Mouse (Mus musculus): ENCODE results near the gene Stac3. TPM values are rescaled to one million over a fixed set of nuclear protein-coding genes. Genes with fewer than 3 reads are reported as not detected.

The Stac3 gene
- polyA plus RNA-seq, 1 experiment from 2014 or later, result 0.48 TPM

DNA sequence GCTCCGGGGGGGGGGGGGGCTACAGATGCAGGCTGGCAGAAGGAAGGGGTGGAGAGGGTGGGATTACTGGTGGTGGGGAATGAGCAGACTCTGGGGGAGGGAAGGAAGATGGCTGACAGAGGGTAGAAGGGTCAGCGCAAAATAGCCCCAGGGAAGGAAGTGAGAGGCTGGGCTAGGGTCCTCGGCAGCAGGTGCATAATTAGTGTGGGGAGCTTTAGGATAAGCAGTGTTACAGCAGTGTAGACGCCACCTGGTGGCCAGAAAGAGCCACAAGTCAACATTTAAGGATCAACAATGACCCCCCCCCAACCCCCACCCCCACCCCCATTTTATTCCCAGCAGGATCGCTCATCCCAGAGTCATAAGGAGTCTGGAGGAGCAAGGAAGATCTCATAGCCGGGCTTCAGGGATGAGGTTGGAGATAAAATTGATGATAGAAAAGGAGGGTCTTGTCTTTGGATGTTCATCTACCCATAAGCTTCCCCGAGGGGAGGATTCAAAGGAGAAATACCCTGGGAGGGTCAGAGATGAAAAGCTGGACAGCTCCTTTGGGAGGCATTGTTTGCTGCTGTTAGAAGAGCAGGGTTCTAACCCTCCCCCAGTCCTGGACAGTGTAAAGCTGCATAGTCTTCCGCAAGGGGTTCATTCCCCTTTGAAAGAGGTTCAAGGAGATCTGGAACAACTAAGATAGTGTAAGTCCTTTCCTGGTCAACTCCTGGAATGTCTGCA, 35.3 kb downstream of the Stac3 start:
- H3K4me3 ChIP-seq (ENCODE audit: low read depth, low read length), result no peak overlapping the region
- ATAC-seq (ENCODE audit: insufficient number of reproducible peaks, insufficient read depth, low FRiP score, low read depth), result no peak
- no peak overlapping the region for H3K27ac ChIP-seq (ENCODE audit: low read length)
- H3K4me2 ChIP-seq (replicated peaks; ENCODE audit: low read depth, low read length), result no peak overlapping the region
- H3K4me1 ChIP-seq (ENCODE audit: control insufficient read depth, insufficient read depth, low read length), result peaks cover 11% of the 10 kb centered on the region; the same call in 1 of the 2 replicates
- H3K9ac ChIP-seq (replicated peaks; ENCODE audit: low read depth, low read length), result no peak overlapping the region
- H3K36me3 ChIP-seq (ENCODE audit: control insufficient read depth, insufficient read depth, low read length), result peaks cover 32% of the 10 kb centered on the region
- 16% methylated on average over 8 of the region's 8 CpGs for WGBS
- no peaks in the 10 kb centered on the region for H3K9me3 ChIP-seq (ENCODE audit: control insufficient read depth, low read depth, low read length)
- H3K27me3 ChIP-seq (ENCODE audit: control insufficient read depth, insufficient read depth, low read length), result peaks cover 42% of the 10 kb centered on the region

DNA sequence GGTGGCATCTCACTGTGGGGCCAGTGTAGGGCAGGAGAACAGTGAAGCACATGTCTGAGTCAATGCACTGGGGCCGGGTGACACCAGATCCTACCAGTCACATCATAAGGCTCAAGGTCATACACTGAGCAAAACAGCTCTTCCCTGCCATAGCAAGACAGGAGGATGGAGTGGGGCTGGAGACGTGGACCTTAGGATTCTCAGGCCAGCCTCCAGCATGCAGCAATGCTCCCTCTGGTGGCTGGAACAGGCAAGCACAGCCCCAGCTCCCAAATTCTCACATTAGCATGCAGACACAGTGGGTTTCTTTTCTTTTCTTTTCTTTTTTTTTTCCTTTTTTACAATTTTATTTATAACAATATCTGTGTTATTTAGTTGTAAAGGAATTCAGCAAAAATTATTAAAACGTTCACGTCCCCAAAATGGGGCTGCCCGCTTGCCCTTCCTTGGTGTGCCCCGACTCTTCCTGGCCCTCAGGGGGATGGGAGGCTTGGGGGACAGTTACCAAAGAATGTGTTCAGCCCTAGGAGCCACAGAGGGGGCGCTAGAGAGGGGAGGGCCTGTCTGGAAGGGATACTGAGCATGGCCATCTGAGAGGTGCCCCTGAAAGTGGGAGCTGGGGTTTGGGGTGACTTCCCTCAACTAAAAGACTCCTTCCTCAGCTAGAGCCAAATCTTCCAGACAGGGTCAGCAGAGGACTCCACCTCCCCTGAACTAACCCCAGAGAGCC, 36.5 kb downstream of the Stac3 start:
- Histone ChIP-seq H3K4me1 (ENCODE audit: control insufficient read depth, insufficient read depth, low read length) (peaks cover 11% of the 10 kb centered on the region; the same call in 1 of the 2 replicates), H3K27me3 (ENCODE audit: control insufficient read depth, insufficient read depth, low read length) (peaks cover 31% of the 10 kb centered on the region), H3K36me3 (ENCODE audit: control insufficient read depth, insufficient read depth, low read length) (peaks cover 45% of the 10 kb centered on the region), H3K9me3 (ENCODE audit: control insufficient read depth, low read depth, low read length) (no peaks in the 10 kb centered on the region), H3K4me3 (ENCODE audit: low read depth, low read length) (no peak overlapping the region), H3K27ac (ENCODE audit: low read length) (no peak overlapping the region), H3K4me2 (replicated peaks; ENCODE audit: low read depth, low read length) (no peak overlapping the region), H3K9ac (replicated peaks; ENCODE audit: low read depth, low read length) (no peak overlapping the region)
- WGBS, result 30% methylated on average over 7 of the region's 7 CpGs
- 0 out of 2 replicates have a peak, but pooled peaks have one; percentile 21 for ATAC-seq (ENCODE audit: insufficient number of reproducible peaks, insufficient read depth, low FRiP score, low read depth)

DNA sequence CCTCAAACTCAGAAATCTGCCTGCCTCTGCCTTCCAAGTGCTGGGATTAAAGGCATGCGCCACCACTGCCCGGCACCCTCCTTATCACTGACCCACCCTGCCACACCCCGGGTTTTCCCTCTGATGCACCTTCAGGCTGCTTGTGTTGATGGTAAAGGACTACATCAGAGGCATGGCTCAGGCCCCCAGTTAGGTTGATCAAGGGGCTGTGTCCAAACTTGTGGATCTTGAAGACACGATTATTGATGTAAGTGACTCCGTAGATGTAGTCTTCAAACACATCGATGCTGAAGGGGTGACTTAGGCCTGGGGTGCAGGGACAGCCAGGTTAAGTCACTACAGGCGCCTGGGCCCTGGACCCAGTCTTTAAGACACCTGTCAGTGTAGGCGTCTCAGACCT, 40.0 kb downstream of the Stac3 start:
- H3K36me3 ChIP-seq (ENCODE audit: control insufficient read depth, insufficient read depth, low read length), result peaks cover 75% of the 10 kb centered on the region

DNA sequence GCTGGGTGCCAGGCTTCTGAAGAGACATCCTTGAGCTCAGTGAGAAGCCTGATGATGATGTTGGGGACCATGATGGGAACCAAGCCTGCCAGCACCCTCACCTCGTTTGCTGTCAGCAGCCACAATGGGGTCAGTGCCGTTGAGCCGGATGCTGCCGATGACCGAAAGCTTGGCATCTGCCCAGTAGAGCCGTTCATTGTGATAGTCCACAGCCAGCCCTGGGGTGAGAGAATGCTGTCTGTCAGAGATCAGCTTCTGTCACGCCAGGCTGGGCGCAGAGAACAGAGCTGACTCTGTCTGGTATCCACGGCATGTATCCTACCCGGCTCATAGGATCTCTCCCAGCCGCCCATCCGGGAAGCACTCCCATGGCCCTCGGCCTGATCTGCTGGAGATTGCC, 40.6 kb downstream of the Stac3 start:
- no peaks in the 10 kb centered on the region for H3K4me1 ChIP-seq (ENCODE audit: control insufficient read depth, insufficient read depth, low read length)
- ATAC-seq (ENCODE audit: insufficient number of reproducible peaks, insufficient read depth, low FRiP score, low read depth), result no peak
- no peak overlapping the region for H3K4me3 ChIP-seq (ENCODE audit: low read depth, low read length)
- H3K36me3 ChIP-seq (ENCODE audit: control insufficient read depth, insufficient read depth, low read length), result peaks cover 81% of the 10 kb centered on the region
- H3K4me2 ChIP-seq (replicated peaks; ENCODE audit: low read depth, low read length), result no peak overlapping the region
- no peak overlapping the region for H3K9ac ChIP-seq (replicated peaks; ENCODE audit: low read depth, low read length)
- no peaks in the 10 kb centered on the region for H3K9me3 ChIP-seq (ENCODE audit: control insufficient read depth, low read depth, low read length)
- 91% methylated on average over 13 of the region's 13 CpGs for WGBS
- no peak overlapping the region for H3K27ac ChIP-seq (ENCODE audit: low read length)
- H3K27me3 ChIP-seq (ENCODE audit: control insufficient read depth, insufficient read depth, low read length), result no peaks in the 10 kb centered on the region

More for the DNA sequence above, 40.0 kb downstream of the Stac3 start:
- no peaks in the 10 kb centered on the region for H3K4me1 ChIP-seq (ENCODE audit: control insufficient read depth, insufficient read depth, low read length)
- no peaks in the 10 kb centered on the region for H3K27me3 ChIP-seq (ENCODE audit: control insufficient read depth, insufficient read depth, low read length)
- no peak overlapping the region for H3K9ac ChIP-seq (replicated peaks; ENCODE audit: low read depth, low read length)
- 95% methylated on average over 8 of the region's 8 CpGs for WGBS
- no peak overlapping the region for H3K27ac ChIP-seq (ENCODE audit: low read length)
- no peaks in the 10 kb centered on the region for H3K9me3 ChIP-seq (ENCODE audit: control insufficient read depth, low read depth, low read length)
- H3K4me2 ChIP-seq (replicated peaks; ENCODE audit: low read depth, low read length), result no peak overlapping the region
- no peak for ATAC-seq (ENCODE audit: insufficient number of reproducible peaks, insufficient read depth, low FRiP score, low read depth)
- no peak overlapping the region for H3K4me3 ChIP-seq (ENCODE audit: low read depth, low read length)

DNA sequence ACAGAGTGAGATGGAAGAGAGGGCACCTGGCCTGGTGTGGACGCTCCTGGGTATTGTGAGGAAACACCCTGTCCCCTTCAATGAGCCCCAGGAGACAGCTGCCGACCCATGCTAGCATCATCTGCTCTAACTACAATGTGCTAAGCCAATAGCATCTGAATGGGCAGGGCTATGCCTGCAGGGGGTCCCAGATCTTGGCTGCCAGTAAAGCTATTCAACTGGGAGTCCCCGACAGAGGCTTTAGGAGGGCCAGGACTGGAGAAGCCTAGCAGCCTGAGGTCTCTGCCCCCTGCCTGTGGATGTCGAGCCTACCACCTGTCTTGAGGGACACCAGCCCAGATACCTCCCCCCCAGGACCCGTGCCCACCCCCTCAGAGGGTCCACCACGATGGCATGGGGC, 41.2 kb downstream of the Stac3 start:
- WGBS, result 65% methylated on average over 6 of the region's 6 CpGs
- H3K36me3 ChIP-seq (ENCODE audit: control insufficient read depth, insufficient read depth, low read length), result peaks cover 86% of the 10 kb centered on the region

DNA sequence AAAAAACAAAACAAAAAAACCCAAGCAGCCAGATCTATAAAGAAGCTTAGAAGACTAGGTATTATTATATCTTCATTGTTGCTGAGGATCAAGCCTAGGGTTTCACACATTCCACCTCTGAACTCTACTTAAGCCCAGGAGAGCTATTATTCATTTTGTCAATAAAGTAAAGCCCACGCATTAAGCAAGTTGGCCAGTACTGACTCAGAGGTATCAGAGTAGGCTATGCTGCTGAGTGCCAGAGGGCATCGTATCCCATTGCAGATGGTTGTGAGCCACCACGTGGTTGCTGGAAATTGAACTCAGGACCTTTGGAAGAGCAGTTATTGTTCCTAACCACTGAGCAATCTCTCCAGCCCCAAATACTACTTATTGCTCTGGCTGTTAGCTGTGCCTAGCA, 42.4 kb downstream of the Stac3 start:
- Histone ChIP-seq H3K9me3 (ENCODE audit: control insufficient read depth, low read depth, low read length) (no peaks in the 10 kb centered on the region), H3K9ac (replicated peaks; ENCODE audit: low read depth, low read length) (no peak overlapping the region), H3K36me3 (ENCODE audit: control insufficient read depth, insufficient read depth, low read length) (peaks cover 86% of the 10 kb centered on the region), H3K4me3 (ENCODE audit: low read depth, low read length) (no peak overlapping the region), H3K4me1 (ENCODE audit: control insufficient read depth, insufficient read depth, low read length) (no peaks in the 10 kb centered on the region), H3K27ac (ENCODE audit: low read length) (no peak overlapping the region), H3K4me2 (replicated peaks; ENCODE audit: low read depth, low read length) (no peak overlapping the region), H3K27me3 (ENCODE audit: control insufficient read depth, insufficient read depth, low read length) (no peaks in the 10 kb centered on the region)
- ATAC-seq (ENCODE audit: insufficient number of reproducible peaks, insufficient read depth, low FRiP score, low read depth), result no peak
- 67% methylated on average over 3 of the region's 3 CpGs for WGBS

More for the DNA sequence above, 41.2 kb downstream of the Stac3 start:
- H3K4me1 ChIP-seq (ENCODE audit: control insufficient read depth, insufficient read depth, low read length), result no peaks in the 10 kb centered on the region
- no peak for ATAC-seq (ENCODE audit: insufficient number of reproducible peaks, insufficient read depth, low FRiP score, low read depth)
- H3K27me3 ChIP-seq (ENCODE audit: control insufficient read depth, insufficient read depth, low read length), result no peaks in the 10 kb centered on the region
- no peak overlapping the region for H3K4me2 ChIP-seq (replicated peaks; ENCODE audit: low read depth, low read length)
- H3K9me3 ChIP-seq (ENCODE audit: control insufficient read depth, low read depth, low read length), result no peaks in the 10 kb centered on the region
- H3K27ac ChIP-seq (ENCODE audit: low read length), result no peak overlapping the region
- no peak overlapping the region for H3K4me3 ChIP-seq (ENCODE audit: low read depth, low read length)
- H3K9ac ChIP-seq (replicated peaks; ENCODE audit: low read depth, low read length), result no peak overlapping the region

DNA sequence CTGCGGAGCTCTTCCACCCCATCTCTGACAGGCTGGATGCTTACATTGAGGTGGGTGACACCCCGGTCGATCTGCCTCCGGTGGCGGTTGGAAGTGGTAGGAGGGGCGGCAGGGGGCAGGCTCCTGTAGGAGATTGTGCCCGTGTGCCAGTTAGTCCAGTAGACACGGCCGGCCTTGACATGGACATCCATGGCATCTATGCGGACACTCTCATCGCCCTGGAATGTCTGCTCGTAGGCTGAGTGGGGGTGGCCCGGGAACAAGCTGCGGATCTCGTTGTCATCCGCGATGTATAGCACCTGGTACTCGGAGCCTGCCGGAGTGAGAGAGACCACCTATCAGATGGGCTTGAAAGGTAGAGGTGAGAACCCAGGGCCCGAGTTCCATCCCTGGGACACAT, 42.9 kb downstream of the Stac3 start:
- Histone ChIP-seq H3K9ac (replicated peaks; ENCODE audit: low read depth, low read length) (no peak overlapping the region), H3K4me1 (ENCODE audit: control insufficient read depth, insufficient read depth, low read length) (no peaks in the 10 kb centered on the region), H3K27me3 (ENCODE audit: control insufficient read depth, insufficient read depth, low read length) (no peaks in the 10 kb centered on the region), H3K4me2 (replicated peaks; ENCODE audit: low read depth, low read length) (no peak overlapping the region), H3K9me3 (ENCODE audit: control insufficient read depth, low read depth, low read length) (no peaks in the 10 kb centered on the region), H3K27ac (ENCODE audit: low read length) (no peak overlapping the region), H3K36me3 (ENCODE audit: control insufficient read depth, insufficient read depth, low read length) (peaks cover 85% of the 10 kb centered on the region), H3K4me3 (ENCODE audit: low read depth, low read length) (no peak overlapping the region)
- WGBS, result 83% methylated on average over 20 of the region's 20 CpGs
- no peak for ATAC-seq (ENCODE audit: insufficient number of reproducible peaks, insufficient read depth, low FRiP score, low read depth)

DNA sequence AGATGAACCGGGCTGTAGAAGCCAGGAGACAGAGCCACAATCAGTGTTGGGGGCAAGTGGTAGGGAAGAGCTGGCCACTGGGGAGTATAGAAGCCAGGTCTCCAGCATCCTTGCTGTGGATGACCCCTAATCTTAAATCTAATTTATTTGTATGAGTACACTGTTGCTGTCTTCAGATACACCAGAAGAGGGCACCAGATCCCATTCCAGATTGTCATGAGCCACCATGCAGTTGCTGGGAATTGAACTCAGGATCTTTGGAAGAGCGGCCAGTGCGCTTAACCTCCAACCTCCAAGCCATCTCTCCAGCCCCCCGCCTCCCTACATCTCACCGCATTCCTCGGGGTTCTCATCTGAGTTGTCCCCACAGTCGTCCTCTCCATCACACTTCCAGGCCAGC, 45.0 kb downstream of the Stac3 start:
- Histone ChIP-seq H3K4me1 (ENCODE audit: control insufficient read depth, insufficient read depth, low read length) (no peaks in the 10 kb centered on the region), H3K27me3 (ENCODE audit: control insufficient read depth, insufficient read depth, low read length) (no peaks in the 10 kb centered on the region), H3K27ac (ENCODE audit: low read length) (no peak overlapping the region), H3K4me2 (replicated peaks; ENCODE audit: low read depth, low read length) (no peak overlapping the region), H3K36me3 (ENCODE audit: control insufficient read depth, insufficient read depth, low read length) (peaks cover 81% of the 10 kb centered on the region), H3K9ac (replicated peaks; ENCODE audit: low read depth, low read length) (no peak overlapping the region), H3K9me3 (ENCODE audit: control insufficient read depth, low read depth, low read length) (no peaks in the 10 kb centered on the region), H3K4me3 (ENCODE audit: low read depth, low read length) (no peak overlapping the region)
- WGBS, result 89% methylated on average over 7 of the region's 7 CpGs
- ATAC-seq (ENCODE audit: insufficient number of reproducible peaks, insufficient read depth, low FRiP score, low read depth), result no peak

All from stomach, embryonic 14.5 days (tissue).